Mouse (Mus musculus) cortical plate, adult 2 months (tissue): Measurements from ENCODE around the gene Ccdc124. TPM values are rescaled to one million over a fixed set of nuclear protein-coding genes. Genes with fewer than 3 reads are reported as not detected.

ENCODE experiments used
- H3K27ac ChIP-seq: fragments of 200-500 bp; 2 replicates; pipeline ENCODE4 v1.5.1; 2012; ENCODE audit warnings: low read length, control low read depth, inconsistent platforms; ENCODE audit not compliant: insufficient read depth
- H3K4me1 ChIP-seq: fragments of 200-500 bp; 2 replicates; pipeline ENCODE4 v1.6.1; 2011; ENCODE audit warnings: low read length; ENCODE audit not compliant: control insufficient read depth, insufficient read depth
- H3K4me3 ChIP-seq: fragments of 200-500 bp; 2 replicates; pipeline ENCODE4 v1.5.1; 2011; ENCODE audit warnings: mild to moderate bottlenecking, low read length, control low read depth; ENCODE audit not compliant: insufficient read depth
- CTCF ChIP-seq: fragments of 200-500 bp; IDR thresholded peaks from 2 replicates; pipeline ENCODE4 v1.5.1; 2011; ENCODE audit warnings: mild to moderate bottlenecking, control low read depth, low read length; ENCODE audit not compliant: insufficient read depth; ENCODE audit errors: extremely low read depth
- POLR2A ChIP-seq: fragments of 200-500 bp; IDR thresholded peaks from 2 replicates; pipeline ENCODE4 v1.6.1; 2011; ENCODE audit warnings: mild to moderate bottlenecking, low read length, control low read depth; ENCODE audit not compliant: insufficient read depth; ENCODE audit errors: extremely low read depth
- polyA plus RNA-seq: library from polyadenylated mRNA; depleted of rRNA; stranded (reverse); fragments of >200 nt; gene quantifications from 2 replicates; pipeline ENCODE4 v1.2.3, GENCODE M21; 2012; rRNA removed

Gene Ccdc124
- polyA plus RNA-seq, 1 experiment: 176 TPM

GRCm38 (mm10) chr8:70820101-70820935 is 53.4 kb downstream of the Ccdc124 start:
- Histone ChIP-seq H3K4me1 (no peaks in the 10 kb centered on the region), H3K27ac (no peak overlapping the region), H3K4me3 (no peak overlapping the region)
- TF ChIP-seq POLR2A (no peak), CTCF (no peak)

Other genes with a start within 250 kb of the Ccdc124 start
- 0.09 and 0.19 TPM in 2 replicates for gene Gdf15, start 241.5 kb downstream of the Ccdc124 start, polyA plus RNA-seq
- 18.1 and 19.7 TPM in 2 replicates for gene Pgpep1, start 213.5 kb downstream of the Ccdc124 start, polyA plus RNA-seq
- 100 and 105 TPM in 2 replicates for gene Lsm4, start 200.7 kb downstream of the Ccdc124 start, polyA plus RNA-seq
- 223 and 226 TPM in 2 replicates for gene Jund, start 175.0 kb downstream of the Ccdc124 start, polyA plus RNA-seq
- 0.08 and 0.13 TPM in 2 replicates for gene Iqcn, start 170.5 kb downstream of the Ccdc124 start, polyA plus RNA-seq
- 0.09 TPM in 1 of 2 replicates, not detected in the other for gene Gm3336, start 155.4 kb downstream of the Ccdc124 start, polyA plus RNA-seq
- 4.8 and 5.9 TPM in 2 replicates for gene Pde4c, start 150.2 kb downstream of the Ccdc124 start, polyA plus RNA-seq
- 1,139 and 1,160 TPM in 2 replicates for gene Rab3a, start 119.3 kb downstream of the Ccdc124 start, polyA plus RNA-seq
- 51.6 and 59.2 TPM in 2 replicates for gene Mpv17l2, start 113.0 kb downstream of the Ccdc124 start, polyA plus RNA-seq
- 177 and 193 TPM in 2 replicates for gene Pik3r2, start 97.2 kb downstream of the Ccdc124 start, polyA plus RNA-seq
- gene Mast3, start 68.9 kb downstream of the Ccdc124 start, polyA plus RNA-seq: 265 and 282 TPM in 2 replicates
- gene Il12rb1, start 65.5 kb downstream of the Ccdc124 start, polyA plus RNA-seq: 1.1 TPM in 2 replicates
- gene Arrdc2, start 34.2 kb downstream of the Ccdc124 start, polyA plus RNA-seq: 31.4 and 35.1 TPM in 2 replicates
- gene Kcnn1, start 10.7 kb downstream of the Ccdc124 start, polyA plus RNA-seq: 30.2 and 36.0 TPM in 2 replicates
- 15.9 and 16.0 TPM in 2 replicates for gene Slc5a5, start 18.8 kb upstream of the Ccdc124 start, polyA plus RNA-seq
- 1,503 and 1,518 TPM in 2 replicates for gene Rpl18a, start 23.5 kb upstream of the Ccdc124 start, polyA plus RNA-seq
- gene Map1s, start 32.0 kb upstream of the Ccdc124 start, polyA plus RNA-seq: 62.2 and 62.3 TPM in 2 replicates